Mouse (Mus musculus): ENCODE measurements around the gene 1700020L24Rik.

DNA sequence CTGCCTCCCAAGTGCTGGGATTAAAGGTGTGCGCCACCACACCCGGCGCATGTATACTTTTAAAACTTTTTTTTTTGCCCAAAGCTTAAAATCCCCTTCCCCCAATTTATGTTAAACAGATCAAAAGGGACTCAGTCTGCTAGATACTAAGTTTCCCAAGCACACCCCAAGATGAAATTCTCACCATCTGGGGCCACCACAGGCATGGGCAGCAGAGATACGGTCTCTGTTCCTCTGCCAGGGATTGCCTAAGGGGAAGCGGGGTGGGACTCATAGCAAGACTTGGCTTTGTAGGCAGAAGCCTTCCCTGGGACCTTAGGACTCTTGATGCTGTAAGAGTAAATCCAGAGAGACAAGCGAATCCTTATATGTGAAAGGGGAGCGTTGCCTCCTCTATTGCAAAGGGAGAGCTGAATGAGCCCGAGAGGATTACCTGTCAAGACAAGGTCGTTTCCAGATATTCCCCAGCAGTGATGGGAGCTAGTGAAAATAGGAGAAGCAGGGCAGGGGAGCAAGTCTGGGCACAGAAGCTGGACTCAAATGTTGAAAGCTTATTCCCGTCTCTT lies 24.1 kb downstream of the 1700020L24Rik start:
- TF ChIP-seq CTCF (IDR thresholded peaks at IDR 0.05; ENCODE audit: borderline replicate concordance, insufficient read depth, low read depth, low read length) (no peak), POLR2A (IDR thresholded peaks at IDR 0.05; ENCODE audit: borderline replicate concordance, insufficient read depth, low read length) (no peak)
